Mouse (Mus musculus): ENCODE results near the gene Agap1.

- TF ChIP-seq CTCF (IDR thresholded peaks at IDR 0.05; ENCODE audit: extremely low read depth, insufficient read depth, low read length) (no peak), POLR2A (IDR thresholded peaks at IDR 0.05; ENCODE audit: extremely low read depth, insufficient read depth, low read length) (no peak)
These were observed 300.8 kb downstream of the Agap1 start for GRCm38 (mm10) chr1:89755358-89755757.

Measured in cortical plate, adult 2 months (tissue).